Mouse (Mus musculus) kidney, adult 9 months (tissue): ENCODE results near the gene Ccdc15.

Source experiments
- DNase-seq: peaks from one replicate; pipeline ENCODE4 v3.0.0; 2022

The Ccdc15 gene

DNA sequence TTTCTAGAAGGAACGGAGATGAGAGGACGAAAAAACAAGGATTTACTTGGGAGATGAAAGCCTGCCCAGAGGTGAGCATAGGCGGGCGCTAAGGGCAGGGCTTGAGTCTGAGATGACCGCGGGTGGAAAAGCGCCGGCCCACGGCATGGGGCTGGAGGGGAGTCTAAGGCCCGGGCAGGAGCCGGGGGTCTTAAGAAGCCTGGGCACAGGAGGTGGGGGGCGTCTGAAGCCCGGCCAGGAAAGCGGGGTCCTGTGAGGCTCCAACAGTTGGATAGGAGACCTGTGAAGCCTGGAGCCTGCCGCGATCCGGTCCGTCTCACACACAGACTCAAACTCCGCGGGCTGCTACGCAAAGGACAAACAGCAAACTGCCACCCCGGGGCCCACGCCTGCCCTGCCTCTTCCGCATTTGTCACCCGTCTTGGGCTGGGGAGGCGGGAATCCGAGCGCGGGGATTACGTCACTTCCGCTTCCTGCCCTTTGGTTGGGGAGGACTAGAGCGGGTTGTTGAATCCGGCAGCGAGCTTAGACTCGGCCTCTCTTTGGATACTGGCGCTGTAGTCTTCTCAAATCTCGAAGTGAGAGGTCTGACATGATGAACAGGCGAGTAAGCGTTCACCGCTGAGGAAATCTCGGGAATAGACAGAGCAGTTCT lies at the start of gene Ccdc15:
Ccdc15 (minus strand) TSS at position 445 of the 655 bp plus-strand sequence.
- DNase-seq: peak; percentile 97

GRCm38 (mm10) chr9:37393482-37394131 lies 45.4 kb upstream of the Ccdc15 start:
- DNase-seq: no peak

- no peak for DNase-seq
These were observed 43.8 kb upstream of the Ccdc15 start for GRCm38 (mm10) chr9:37392071-37392470.

DNA sequence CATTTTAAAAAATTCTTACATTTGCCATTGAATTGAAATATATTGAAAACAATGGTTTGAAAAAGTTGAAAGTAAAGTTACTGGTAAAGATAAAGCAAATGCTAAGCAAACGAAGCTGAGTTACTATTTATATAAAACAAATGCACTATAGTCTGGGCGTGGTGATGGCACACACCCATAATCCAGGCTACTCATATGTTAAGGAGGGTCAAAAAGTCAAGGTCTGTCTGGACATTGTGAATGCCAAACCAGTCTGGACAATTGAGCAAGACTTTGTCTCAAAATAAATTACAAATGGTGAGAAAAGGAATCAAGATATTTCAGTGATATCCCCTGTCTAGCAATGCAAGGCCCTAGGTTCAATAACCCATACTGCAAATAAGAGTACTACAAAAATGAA lies 42.7 kb upstream of the Ccdc15 start:
- DNase-seq: no peak

DNA sequence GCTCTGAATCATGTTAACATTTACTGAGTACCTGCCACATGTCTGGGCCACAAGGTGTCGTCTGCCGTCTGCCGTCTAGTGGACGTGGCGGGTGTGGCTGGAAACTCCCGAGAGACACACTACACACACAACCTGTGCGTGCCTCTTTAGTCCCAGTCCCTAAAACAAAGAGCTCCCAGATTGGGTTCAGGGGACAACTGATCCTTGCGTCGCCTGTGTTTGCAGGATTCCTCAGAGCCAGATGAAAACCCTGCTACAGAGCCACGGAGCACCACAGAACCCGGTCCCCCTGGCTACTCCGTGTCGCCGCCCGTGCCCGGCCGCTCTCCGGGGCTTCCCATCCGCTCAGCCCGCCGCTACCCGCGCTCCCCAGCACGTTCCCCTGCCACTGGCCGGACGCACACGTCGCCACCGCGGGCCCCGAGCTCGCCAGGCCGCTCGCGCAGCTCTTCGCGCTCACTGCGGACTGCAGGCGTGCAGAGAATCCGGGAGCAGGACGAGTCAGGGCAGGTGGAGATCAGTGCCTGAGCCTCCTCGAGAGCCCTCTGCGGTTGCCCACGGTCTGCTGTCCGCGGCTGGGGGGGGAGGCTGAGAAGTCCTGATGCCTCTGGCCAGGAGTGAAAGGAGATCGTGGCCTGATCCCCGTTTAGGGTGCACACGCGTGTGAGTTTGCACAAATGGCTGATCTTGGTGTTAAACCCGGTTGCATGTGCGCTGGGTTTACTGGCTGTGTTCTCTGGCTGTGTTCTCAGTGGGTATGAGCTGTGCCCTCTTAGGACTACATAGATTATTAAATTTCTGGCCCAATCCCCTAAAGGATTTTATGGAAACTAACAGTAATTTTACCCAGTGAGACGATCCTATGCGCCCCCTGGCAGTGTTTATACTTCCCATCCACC lies 36.3 kb upstream of the Ccdc15 start:
- DNase-seq: no peak

DNA sequence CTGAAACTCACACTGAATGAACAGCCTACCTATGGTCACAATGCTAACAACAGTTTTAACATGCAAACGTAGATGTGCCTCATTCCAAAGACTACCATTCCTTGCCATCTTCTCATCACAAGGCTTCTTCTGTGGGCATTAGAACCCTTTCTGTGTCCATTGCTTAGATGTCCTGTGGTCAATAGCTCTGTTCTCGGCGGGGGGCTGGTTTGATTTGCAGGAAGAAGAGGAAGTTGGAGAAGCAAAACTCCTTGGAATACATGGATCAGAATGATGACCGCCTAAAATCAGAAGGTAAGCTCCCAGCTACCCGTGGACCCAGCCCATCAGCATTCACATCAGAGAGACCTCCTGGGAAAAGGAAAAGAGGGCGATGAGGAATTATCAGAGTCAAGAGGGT lies 34.9 kb upstream of the Ccdc15 start:
- DNase-seq: no peak

DNA sequence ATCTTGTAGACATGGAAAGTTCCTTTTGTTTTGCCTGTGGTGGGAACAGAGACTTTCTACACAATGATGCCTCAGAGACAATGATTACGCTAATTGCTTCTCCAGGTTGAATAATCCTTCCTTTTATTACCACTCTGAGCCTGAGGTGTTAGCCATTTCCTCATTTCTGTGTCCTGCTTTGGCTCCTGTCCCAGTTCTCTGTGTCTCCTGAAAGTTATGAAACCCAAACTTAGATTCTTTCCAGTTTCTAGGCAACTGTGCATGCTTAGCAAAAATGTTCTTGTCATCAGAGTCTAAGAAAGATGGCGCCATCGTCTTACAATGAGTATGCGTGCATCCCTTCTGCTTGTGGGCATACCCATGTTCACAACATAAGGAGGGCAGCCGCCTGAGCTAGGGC lies 27.5 kb upstream of the Ccdc15 start:
- DNase-seq: no peak

DNA sequence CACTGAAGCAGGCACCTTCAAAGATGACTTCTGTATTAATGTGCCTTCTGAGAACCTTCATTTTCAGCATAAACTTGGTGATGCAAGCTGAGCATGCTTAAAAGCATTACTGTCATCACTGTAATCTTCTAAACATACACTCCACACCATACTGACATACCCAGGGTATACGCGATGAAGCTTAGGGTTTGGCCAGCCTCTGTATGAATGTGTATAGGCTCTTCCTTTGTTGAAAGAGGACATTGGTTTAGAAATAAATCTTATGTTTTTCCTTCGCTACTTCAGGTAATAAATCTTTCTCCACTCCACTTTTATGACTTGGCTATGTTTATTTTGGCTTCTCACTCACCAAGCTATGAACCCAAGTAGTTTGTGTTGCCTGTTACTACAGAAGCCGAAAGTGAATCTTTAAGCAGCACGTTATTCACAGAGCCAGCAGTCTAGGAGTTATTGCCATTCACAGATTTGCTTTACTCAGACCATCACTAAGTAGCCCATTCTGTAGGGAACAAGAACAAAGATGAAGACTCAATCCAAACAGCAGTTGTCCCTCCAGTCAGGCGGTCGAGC lies 23.1 kb upstream of the Ccdc15 start:
- peak; percentile 16 for DNase-seq

DNA sequence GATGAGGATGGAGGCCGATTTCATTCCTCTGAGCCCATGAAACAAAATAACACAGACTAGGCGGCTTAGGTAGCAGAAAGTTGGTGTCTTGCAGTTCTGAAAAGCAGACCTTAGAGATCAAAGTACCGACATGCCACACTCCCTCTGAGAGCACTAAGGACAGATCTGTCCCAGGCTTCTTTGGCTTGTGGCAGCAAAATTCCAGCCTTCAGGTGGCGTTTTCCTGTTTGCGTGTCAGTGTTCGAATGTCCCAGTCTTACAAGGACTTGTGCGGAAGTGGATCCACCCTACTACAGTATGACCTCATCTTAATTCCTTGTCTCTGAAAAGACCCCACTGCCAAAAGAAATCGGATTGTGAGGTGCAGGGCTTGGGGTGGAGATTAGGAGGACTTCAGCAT lies 20.6 kb upstream of the Ccdc15 start:
- peak; percentile 67 for DNase-seq

- peak; percentile 14 for DNase-seq
These were observed 20.0 kb upstream of the Ccdc15 start for GRCm38 (mm10) chr9:37368081-37368830.

DNA sequence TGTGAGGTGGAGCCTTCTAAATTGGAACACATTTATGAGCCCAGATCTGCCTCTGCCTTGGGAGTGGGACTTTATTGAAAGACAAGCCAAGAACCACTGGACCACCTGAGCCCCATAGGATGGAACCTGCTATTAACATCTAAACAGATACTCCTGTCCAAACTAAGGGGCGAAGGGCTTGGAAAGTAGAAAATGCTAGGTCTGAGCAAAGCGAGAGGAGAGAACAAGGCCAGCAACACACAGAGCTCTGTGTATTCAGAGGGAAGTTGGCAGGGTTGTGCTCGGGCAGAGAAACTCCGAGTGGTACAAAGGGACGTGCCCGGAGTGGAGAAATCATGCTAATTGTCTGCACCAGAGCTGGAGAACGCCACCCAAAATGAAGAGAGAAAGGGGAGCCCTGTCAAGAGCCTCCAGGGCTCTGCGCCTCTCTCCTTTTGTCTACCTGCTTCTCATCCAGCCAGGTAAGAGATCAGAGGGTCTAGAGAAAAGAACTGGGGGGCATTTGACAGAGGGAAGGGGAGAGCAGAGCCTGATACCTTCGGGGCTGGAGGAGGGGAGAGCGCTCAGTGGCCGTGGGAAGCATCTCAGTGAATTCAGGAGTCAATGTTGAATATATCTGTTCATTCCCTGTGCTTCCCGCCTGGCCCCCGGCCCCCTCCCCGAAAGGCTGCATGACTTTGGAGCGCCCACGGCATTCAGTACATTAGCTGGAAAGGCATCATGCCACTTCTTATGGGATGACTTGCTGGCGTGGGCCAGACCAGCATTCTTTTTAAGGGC lies 19.3 kb upstream of the Ccdc15 start, which contains the start of gene Hepacam:
Hepacam (plus strand) TSS at position 51 of the 780 bp plus-strand sequence.
- DNase-seq: no peak

DNA sequence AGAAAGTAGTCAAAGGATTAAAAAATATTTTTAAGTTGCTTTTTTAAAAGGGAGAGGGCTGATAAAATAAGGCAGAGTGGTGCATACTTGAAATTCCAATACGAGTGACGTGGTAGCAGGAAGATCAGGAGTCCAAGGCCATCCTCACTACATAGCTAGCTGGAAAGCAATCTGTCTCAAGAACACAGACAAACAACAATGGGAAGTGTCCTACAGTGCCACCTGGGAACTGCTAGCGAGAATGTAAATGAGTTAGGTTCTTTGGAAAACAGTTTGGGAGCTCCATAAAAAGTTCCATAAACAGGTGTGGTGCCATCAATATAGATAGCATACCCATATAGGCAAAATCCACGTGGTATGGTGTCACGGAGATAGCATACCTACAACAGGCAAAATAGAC lies 17.5 kb upstream of the Ccdc15 start:
- DNase-seq: peak; percentile 45

DNA sequence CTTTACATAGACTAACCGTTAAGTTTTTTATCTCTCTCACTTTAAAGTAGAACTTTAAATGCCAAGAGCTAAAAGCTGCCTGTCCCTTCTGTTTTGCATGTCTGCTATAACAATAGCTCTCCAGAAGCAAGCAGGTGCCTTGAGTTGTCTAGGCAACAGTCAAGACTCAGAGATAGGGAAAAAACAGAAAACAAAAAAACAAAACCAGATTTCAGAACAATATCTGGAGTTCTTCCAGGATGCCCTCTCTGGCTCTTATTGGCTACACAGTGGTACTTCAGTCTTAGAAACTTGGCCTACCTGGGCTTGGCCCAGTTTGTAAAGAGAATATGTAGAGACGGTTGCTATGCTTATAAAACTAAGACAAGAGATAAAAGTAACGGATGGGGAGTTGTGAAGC lies 16.2 kb upstream of the Ccdc15 start:
- DNase-seq: no peak

DNA sequence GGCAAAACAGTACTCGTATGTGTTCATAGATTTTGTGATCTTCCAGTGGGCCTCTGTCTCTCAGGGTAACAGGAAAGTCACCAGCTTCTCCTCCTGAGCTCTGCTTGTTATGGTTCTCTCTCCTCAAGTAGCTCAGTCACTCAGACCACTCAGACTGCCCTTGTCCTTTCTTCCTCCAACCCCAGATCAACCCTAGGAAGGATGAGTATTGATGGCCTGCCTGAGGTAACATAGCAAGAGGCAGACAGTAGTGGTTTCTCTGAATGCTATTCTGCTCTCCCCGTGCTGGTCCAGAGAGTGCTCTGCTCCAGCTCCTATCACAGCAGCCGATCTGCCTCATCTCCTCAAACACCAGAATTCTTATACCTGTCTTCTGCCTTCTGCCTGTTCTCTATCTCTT lies 15.3 kb upstream of the Ccdc15 start:
- DNase-seq: no peak

GRCm38 (mm10) chr9:37362881-37363280 lies 14.6 kb upstream of the Ccdc15 start:
- no peak for DNase-seq

GRCm38 (mm10) chr9:37362084-37362483 lies 13.9 kb upstream of the Ccdc15 start:
- peak; percentile 56 for DNase-seq

GRCm38 (mm10) chr9:37359331-37360220 lies 11.3 kb upstream of the Ccdc15 start:
- peak; percentile 24 for DNase-seq

DNA sequence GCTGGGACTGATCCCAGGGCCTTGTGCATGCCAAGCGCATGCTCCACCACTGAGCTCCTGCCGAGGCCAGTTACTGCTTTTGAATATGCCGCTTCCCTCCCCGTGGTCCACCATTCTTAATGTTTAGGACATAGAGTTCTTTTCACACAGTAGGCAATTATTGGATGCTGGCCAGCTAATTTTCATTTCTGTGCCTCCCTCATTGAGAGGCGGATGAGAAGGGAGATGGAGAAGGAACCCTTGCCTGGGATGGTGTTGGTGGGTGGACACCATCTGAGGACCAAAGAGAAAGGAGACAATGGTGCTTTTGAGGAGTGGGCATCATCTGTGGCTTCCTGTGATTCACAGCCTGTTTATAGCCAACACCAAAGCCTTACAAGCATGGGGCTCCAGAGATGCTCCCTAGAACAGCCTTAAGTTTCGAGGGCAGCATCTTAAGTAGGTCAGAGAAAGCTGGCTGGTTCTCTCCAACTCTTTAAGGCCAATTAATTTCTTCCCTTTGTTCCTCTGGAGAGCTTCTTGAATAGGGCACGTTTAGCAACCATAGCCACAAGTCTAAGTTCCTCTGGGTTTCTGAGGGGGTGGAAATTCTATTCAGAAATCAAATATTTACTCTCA lies 10.6 kb upstream of the Ccdc15 start:
- no peak for DNase-seq

GRCm38 (mm10) chr9:37354485-37354884 lies 6.3 kb upstream of the Ccdc15 start:
- no peak for DNase-seq

- DNase-seq: no peak
These were observed 3.0 kb upstream of the Ccdc15 start for GRCm38 (mm10) chr9:37351266-37351665.
